ENCODE assay signal across 25 mouse cellular contexts in genomic region chrX:99167014-99167413, GRCm38 (mm10).
"Had no signal": no experiment of that assay in that cellular context is flagged by ENCODE, and none has a peak within 500 bp of the region (broad histone marks: within the 10 kb centered on the region; RNA-seq: fewer than 3 reads in every experiment).

No protein-coding gene starts in this region.

- H3K9me3 ChIP-seq: heart, embryonic 10.5 days; heart, embryonic 13.5 days; heart, embryonic 15.5 days; hindbrain, embryonic 10.5 days; hindbrain, embryonic 12.5 days; intestine, embryonic 15.5 days; limb, embryonic 10.5 days; limb, embryonic 12.5 days had no signal

- ATAC-seq: forebrain, postnatal 0 days; hindbrain, embryonic 16.5 days; inflammation-experienced regulatory T-cells, adult 6 months; intestine, embryonic 15.5 days; intestine, postnatal 0 days had no signal

- H3K4me2 ChIP-seq: heart, embryonic 13.5 days; heart, embryonic 15.5 days; hindbrain, embryonic 12.5 days; hindbrain, embryonic 14.5 days; intestine, embryonic 15.5 days; limb, embryonic 12.5 days had no signal

- H3K9ac ChIP-seq: forebrain, postnatal 0 days; heart, embryonic 13.5 days; heart, embryonic 15.5 days; hindbrain, embryonic 12.5 days; hindbrain, embryonic 14.5 days; intestine, embryonic 15.5 days; limb, embryonic 12.5 days had no signal

- H3K4me1 ChIP-seq: heart, embryonic 10.5 days; heart, embryonic 15.5 days; hindbrain, embryonic 12.5 days; intestine, embryonic 15.5 days; limb, embryonic 12.5 days had no signal

- H3K27ac ChIP-seq: heart, embryonic 10.5 days; heart, embryonic 13.5 days; heart, embryonic 15.5 days; hindbrain, embryonic 10.5 days; hindbrain, embryonic 12.5 days; hindbrain, embryonic 14.5 days; intestine, embryonic 15.5 days; layer of hippocampus, adult 2 months; left cerebral cortex, adult 2 months; limb, embryonic 10.5 days; limb, embryonic 12.5 days had no signal

- H3K36me3 ChIP-seq: heart, embryonic 10.5 days; heart, embryonic 13.5 days; heart, embryonic 15.5 days; hindbrain, embryonic 10.5 days; hindbrain, embryonic 12.5 days; intestine, embryonic 15.5 days; limb, embryonic 10.5 days; limb, embryonic 12.5 days had no signal

- DNase-seq: forebrain, postnatal 0 days; gastrocnemius, postnatal 14 days; gastrocnemius, postnatal 36 days; heart, adult 18-20 months; heart, postnatal 14 days; heart, postnatal 36 days; kidney, adult 18-20 months; kidney, adult 8-10 months; kidney, postnatal 10 days; kidney, postnatal 25 days; kidney, postnatal 4 days had no signal

- H3K4me3 ChIP-seq: heart, embryonic 10.5 days; heart, embryonic 13.5 days; heart, embryonic 15.5 days; hindbrain, embryonic 10.5 days; hindbrain, embryonic 12.5 days; intestine, embryonic 15.5 days; layer of hippocampus, adult 2 months; left cerebral cortex, adult 2 months; limb, embryonic 10.5 days; limb, embryonic 12.5 days had no signal

- H3K27me3 ChIP-seq: intestine, embryonic 15.5 days had no signal
